Mouse (Mus musculus) erythroblast, embryonic 14.5 days (primary cell): ENCODE measurements at regions not wholly inside any gene's neighbourhood (a gene's known extent, or its start where the extent isn't known, plus 50 kb on each side); places are given as distances from the start of the nearest gene placed in this dataset.

ENCODE experiments used
- GATA1 ChIP-seq: IDR thresholded peaks from 2 replicates; pipeline ENCODE4 v1.6.1; 2012; ENCODE audit warnings: low read length, inconsistent platforms, mixed read lengths
- TAL1 ChIP-seq: IDR thresholded peaks from 3 replicates; pipeline ENCODE4 v1.6.1; 2012; ENCODE audit warnings: low read length, inconsistent platforms, mixed read lengths

DNA sequence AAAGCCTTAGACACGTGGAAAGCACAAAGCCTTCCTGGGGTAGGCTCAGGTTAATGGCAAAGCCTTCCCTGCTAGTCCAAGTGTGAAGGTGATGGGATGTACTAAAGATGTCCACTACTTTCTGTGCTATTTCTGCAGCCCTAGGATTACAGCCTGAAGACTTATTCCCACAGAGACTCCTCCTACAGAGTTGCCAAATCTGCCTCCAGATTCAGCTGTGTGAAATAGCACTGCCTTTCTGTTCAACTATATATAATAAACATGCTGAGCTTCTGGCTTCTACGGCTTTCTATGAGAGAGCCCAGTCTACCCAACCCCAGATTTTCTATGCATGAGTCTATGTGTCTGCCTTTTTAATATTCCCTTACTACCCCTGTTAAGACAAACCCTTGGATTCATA, 405.3 kb upstream of the Clint1 start:
- TF ChIP-seq TAL1, result no peak
- no peak for TF ChIP-seq GATA1
